Mouse (Mus musculus): Measurements from ENCODE around the gene Tet3.

DNA sequence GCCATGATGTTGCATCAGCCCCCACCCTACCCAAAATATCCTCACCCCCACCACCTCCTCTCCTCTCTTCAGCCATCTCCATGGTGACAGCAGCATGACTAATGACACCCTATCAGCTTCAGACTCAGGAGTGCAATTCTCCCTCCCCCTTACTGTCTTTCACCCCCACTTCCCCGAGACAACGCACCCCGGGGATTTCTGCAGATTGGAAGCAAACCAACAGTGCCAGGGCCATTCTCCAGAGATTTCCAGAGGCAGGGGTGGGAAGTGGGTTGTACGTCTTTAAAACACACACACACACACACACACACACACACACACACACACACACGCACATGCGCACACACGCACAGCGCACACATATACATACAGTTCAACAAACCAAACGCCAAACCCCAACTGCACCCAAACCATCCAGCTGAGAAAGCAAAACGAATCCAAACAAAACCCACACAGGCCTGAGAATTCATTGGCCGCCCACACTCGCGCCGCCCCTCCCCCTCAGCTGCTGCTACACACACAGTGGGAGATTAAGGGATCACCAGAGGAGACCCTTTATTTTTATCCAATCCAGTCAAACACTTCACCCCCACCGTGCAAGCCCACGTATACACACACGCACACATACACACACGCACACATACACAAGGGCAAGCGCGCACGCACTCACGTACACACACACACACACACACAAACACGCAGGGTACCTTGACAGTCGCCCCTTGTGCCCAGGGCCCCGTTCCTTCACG, 18.2 kb downstream of the Tet3 start:
- no peak for TF ChIP-seq CTCF (IDR thresholded peaks at IDR 0.05; ENCODE audit: extremely low read depth, insufficient read length, insufficient replicate concordance, low read depth, low read length)
- TF ChIP-seq POLR2A (IDR thresholded peaks at IDR 0.05; ENCODE audit: low read depth, low read length): no peak
